ENCODE assay signal across 8 mouse cellular contexts in the genomic region with DNA sequence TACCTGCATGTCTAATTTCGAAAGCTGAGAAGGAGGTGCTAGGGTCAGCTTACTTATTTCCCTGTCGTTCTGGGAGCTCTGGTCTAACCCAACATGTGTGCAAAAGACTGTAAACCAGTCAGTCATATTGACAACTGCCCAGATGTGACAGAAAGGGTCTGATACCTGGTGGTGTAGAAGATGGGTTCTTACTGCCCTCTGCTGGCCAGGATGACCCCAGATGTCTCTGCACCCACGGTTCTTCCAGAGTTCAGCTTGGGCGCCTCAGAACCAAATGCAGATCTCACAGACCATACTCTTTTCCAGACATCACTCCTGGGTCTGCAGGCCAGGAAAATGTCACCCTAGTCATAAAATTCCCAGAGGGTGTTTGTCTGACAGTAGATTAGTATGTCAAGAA. TPM values are rescaled to one million over a fixed set of nuclear protein-coding genes. Genes with fewer than 3 reads are reported as not detected.
A peak's percentile ranks its signal among the peaks of the same experiment; 100 is the strongest.
DNase-seq lines count a peak whose midpoint lies in the region; ATAC-seq lines count a peak whose summit lies in the region.

No protein-coding gene starts in this region.

- no peaks in the 10 kb centered on the region for H3K9me3 ChIP-seq in kidney, embryonic 14.5 days (ENCODE audit: control insufficient read depth, low read length)
- H3K9me3 ChIP-seq in embryonic facial prominence, embryonic 10.5 days = no peaks in the 10 kb centered on the region
- H3K9me3 ChIP-seq in intestine, embryonic 16.5 days (ENCODE audit: control insufficient read depth, low read length) = no peaks in the 10 kb centered on the region
- no peaks in the 10 kb centered on the region for H3K9me3 ChIP-seq in forebrain, embryonic 14.5 days (replicated peaks; ENCODE audit: control insufficient read depth, low read length)

- no peaks in the 10 kb centered on the region for H3K27me3 ChIP-seq in kidney, embryonic 14.5 days (ENCODE audit: control insufficient read depth, insufficient read depth, low read length)
- H3K27me3 ChIP-seq in embryonic facial prominence, embryonic 10.5 days (replicated peaks; ENCODE audit: low read depth, poor library complexity, severe bottlenecking) = no peaks in the 10 kb centered on the region
- no peaks in the 10 kb centered on the region for H3K27me3 ChIP-seq in intestine, embryonic 16.5 days (replicated peaks; ENCODE audit: control insufficient read depth, insufficient read depth, low read length)
- H3K27me3 ChIP-seq in forebrain, embryonic 14.5 days (replicated peaks; ENCODE audit: control insufficient read depth, insufficient read depth, low read length) = no peaks in the 10 kb centered on the region

- WGBS in kidney, embryonic 14.5 days = 35% methylated on average over 4 of the region's 4 CpGs
- 44% methylated on average over 4 of the region's 4 CpGs for WGBS in embryonic facial prominence, embryonic 10.5 days
- 38% methylated on average over 4 of the region's 4 CpGs for WGBS in intestine, embryonic 16.5 days
- WGBS in forebrain, embryonic 14.5 days = 53% methylated on average over 4 of the region's 4 CpGs

- no peaks in the 10 kb centered on the region for H3K4me1 ChIP-seq in kidney, embryonic 14.5 days (ENCODE audit: control insufficient read depth, insufficient read depth, low read length)
- no peaks in the 10 kb centered on the region for H3K4me1 ChIP-seq in embryonic facial prominence, embryonic 10.5 days
- H3K4me1 ChIP-seq in intestine, embryonic 16.5 days (ENCODE audit: control insufficient read depth, insufficient read depth, low read length) = no peaks in the 10 kb centered on the region
- H3K4me1 ChIP-seq in forebrain, embryonic 14.5 days (ENCODE audit: control insufficient read depth, insufficient read depth, low read length) = no peaks in the 10 kb centered on the region

- DNase-seq in kidney, adult 11 months = peak; percentile 48
- peak; percentile 51 for DNase-seq in ES-CJ7 (ENCODE audit: low read depth, low spot score)
- DNase-seq in embryonic facial prominence, embryonic 10.5 days (ENCODE audit: low spot score) = peak; percentile 52
- DNase-seq in thymus, postnatal 10 days (ENCODE audit: low spot score in 2 of 2) = peak; percentile 46 to 75
- no peak for DNase-seq in forebrain, embryonic 14.5 days (ENCODE audit: low spot score)

- H3K36me3 ChIP-seq in kidney, embryonic 14.5 days (ENCODE audit: control insufficient read depth, insufficient read depth, low read length) = no peaks in the 10 kb centered on the region
- no peaks in the 10 kb centered on the region for H3K36me3 ChIP-seq in embryonic facial prominence, embryonic 10.5 days (replicated peaks)
- H3K36me3 ChIP-seq in intestine, embryonic 16.5 days (ENCODE audit: control insufficient read depth, insufficient read depth, low read length) = no peaks in the 10 kb centered on the region
- H3K36me3 ChIP-seq in forebrain, embryonic 14.5 days (ENCODE audit: control insufficient read depth, insufficient read depth, low read length) = no peaks in the 10 kb centered on the region

- ATAC-seq in kidney, embryonic 14.5 days (ENCODE audit: low FRiP score, low TSS enrichment) = no peak
- peak; percentile 77; the same call in 1 of the 2 replicates for ATAC-seq in intestine, embryonic 16.5 days
- ATAC-seq in megakaryocyte, adult 5-6 weeks (ENCODE audit: poor library complexity, severe bottlenecking) = peak; percentile 97
- ATAC-seq in forebrain, embryonic 14.5 days = no peak

- H3K4me3 ChIP-seq in kidney, embryonic 14.5 days (ENCODE audit: low read length) = no peak overlapping the region
- no peak overlapping the region for H3K4me3 ChIP-seq in embryonic facial prominence, embryonic 10.5 days
- H3K4me3 ChIP-seq in intestine, embryonic 16.5 days (ENCODE audit: low read length) = no peak overlapping the region
- H3K4me3 ChIP-seq in forebrain, embryonic 14.5 days (ENCODE audit: low read depth, low read length) = no peak overlapping the region

- no peak overlapping the region for H3K27ac ChIP-seq in kidney, embryonic 14.5 days (ENCODE audit: low read depth, low read length)
- no peak overlapping the region for H3K27ac ChIP-seq in embryonic facial prominence, embryonic 10.5 days (replicated peaks)
- H3K27ac ChIP-seq in intestine, embryonic 16.5 days (ENCODE audit: low read length) = no peak overlapping the region
- H3K27ac ChIP-seq in forebrain, embryonic 14.5 days (ENCODE audit: low read depth, low read length) = no peak overlapping the region

- H3K4me2 ChIP-seq in kidney, embryonic 14.5 days (replicated peaks; ENCODE audit: low read depth, low read length) = no peak overlapping the region
- H3K4me2 ChIP-seq in intestine, embryonic 16.5 days (ENCODE audit: low read depth, low read length) = no peak overlapping the region
- no peak overlapping the region for H3K4me2 ChIP-seq in forebrain, embryonic 14.5 days (ENCODE audit: low read length)

- H3K9ac ChIP-seq in kidney, embryonic 14.5 days (ENCODE audit: low read depth, low read length) = no peak overlapping the region
- no peak overlapping the region for H3K9ac ChIP-seq in intestine, embryonic 16.5 days (ENCODE audit: low read depth, low read length)
- no peak overlapping the region for H3K9ac ChIP-seq in forebrain, embryonic 14.5 days (ENCODE audit: low read length)

RNA-seq across cellular contexts. Expression of a gene that starts 51.9 kb away (rescaled TPM):
- 6.1 and 7.4 TPM in 2 replicates for polyA plus RNA-seq in kidney, embryonic 14.5 days (2014; fragmentation: Nextera tagmentation; extraction: Ambion mirVana)
- 2.4 and 3.0 TPM in 2 replicates for polyA plus RNA-seq in embryonic facial prominence, embryonic 10.5 days (2016; fragmentation: Nextera tagmentation; extraction: Ambion mirVana)
- polyA plus RNA-seq in intestine, embryonic 16.5 days (2015; fragmentation: Nextera tagmentation; extraction: Ambion mirVana) = 4.9 and 6.0 TPM in 2 replicates
- 21.4 and 23.0 TPM in 2 replicates for total RNA-seq in megakaryocyte, adult 5-6 weeks (2015)
- total RNA-seq in megakaryocyte, adult 5-6 weeks (2017) = 12.9 and 20.1 TPM in 2 replicates
- 8.6 and 12.2 TPM in 2 replicates for polyA plus RNA-seq in forebrain, embryonic 14.5 days (2014; fragmentation: Nextera tagmentation; extraction: Ambion mirVana)

Comparison
In these comparisons a context has a peak if more than half of its experiments do, and no peak if none do; other contexts are left out.
1. ATAC-seq: peak in intestine, embryonic 16.5 days (single experiment) and megakaryocyte, adult 5-6 weeks (single experiment); none in kidney, embryonic 14.5 days (single experiment) and forebrain, embryonic 14.5 days (single experiment).